In the genomic region with DNA sequence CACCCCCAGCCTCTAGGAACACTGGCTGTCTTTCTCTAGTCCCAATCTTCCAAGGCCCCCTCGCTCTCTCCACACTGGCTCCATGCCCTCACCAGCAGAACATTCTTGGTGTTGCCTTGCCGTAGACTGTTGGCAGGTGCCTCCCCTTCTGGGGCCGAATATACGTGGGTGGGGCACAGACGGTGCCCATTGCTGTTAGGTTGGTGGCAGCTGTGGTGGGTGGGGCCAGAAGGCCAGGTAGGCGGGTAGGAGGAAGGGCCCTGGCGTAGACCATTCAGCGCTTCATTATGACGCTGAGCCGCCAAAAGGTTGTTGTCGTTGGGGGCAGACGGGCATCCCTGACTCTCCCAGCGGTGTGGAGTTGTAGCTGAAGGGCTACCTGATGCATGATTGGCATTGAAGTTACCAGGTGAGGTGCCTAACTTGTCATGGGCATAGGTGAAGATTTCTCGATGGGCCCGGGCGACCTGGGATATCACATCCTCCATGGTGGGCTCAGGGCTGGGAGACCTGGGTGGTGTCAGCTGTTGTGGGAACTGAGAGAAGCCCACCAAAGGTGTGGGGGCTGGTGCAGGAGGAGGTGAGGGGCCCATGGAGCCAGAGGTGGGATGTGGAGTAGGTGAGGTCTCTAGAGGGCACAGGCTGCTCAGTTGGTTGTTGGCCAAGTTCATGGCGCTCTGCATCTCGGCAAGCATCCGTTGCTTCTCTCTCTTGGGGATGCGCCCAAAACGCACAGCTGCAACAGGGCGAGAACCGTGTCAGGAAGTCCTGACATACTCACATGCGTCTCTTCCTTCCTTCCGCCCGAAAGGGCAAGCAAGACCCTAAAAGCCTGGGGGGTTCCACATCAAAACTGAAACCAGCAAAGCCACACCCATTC, we compare ENCODE assay signal across 9 mouse cellular contexts. TPM values are rescaled to one million over a fixed set of nuclear protein-coding genes. Genes with fewer than 3 reads are reported as not detected.
DNase-seq lines count a peak whose midpoint lies in the region; ATAC-seq lines count a peak whose summit lies in the region.
"Had no signal": no experiment of that assay in that cellular context is flagged by ENCODE, and none has a peak within 500 bp of the region (broad histone marks: within the 10 kb centered on the region; RNA-seq: fewer than 3 reads in every experiment).

No protein-coding gene starts in this region.

- no peak for ATAC-seq in liver, embryonic 12.5 days
- ATAC-seq in inflammation-experienced regulatory T-cells, adult 6 months = no peak

- peaks cover 32% of the 10 kb centered on the region for H3K36me3 ChIP-seq in liver, embryonic 12.5 days

- peaks cover 97% of the 10 kb centered on the region for H3K4me1 ChIP-seq in liver, embryonic 12.5 days

- H3K9me3 ChIP-seq in liver, embryonic 12.5 days (replicated peaks) = no peaks in the 10 kb centered on the region

- H3K27me3 ChIP-seq in liver, embryonic 12.5 days (replicated peaks) = no peaks in the 10 kb centered on the region

- no peak overlapping the region for H3K9ac ChIP-seq in liver, embryonic 12.5 days
- H3K9ac ChIP-seq: lung, embryonic 14.5 days had no signal

- peak overlapping the region; percentile 94; the same call in 1 of the 2 replicates for H3K27ac ChIP-seq in liver, embryonic 12.5 days

- H3K4me3 ChIP-seq in liver, embryonic 12.5 days = no peak overlapping the region

- no peak overlapping the region for H3K4me2 ChIP-seq in liver, embryonic 12.5 days
- H3K4me2 ChIP-seq: lung, embryonic 14.5 days had no signal

- DNase-seq in adrenal gland, postnatal 14 days = peak; percentile 48
- DNase-seq in adrenal gland, adult 18-20 months (ENCODE audit: low spot score in 2 of 2) = no peak
- peak; percentile 77 for DNase-seq in layer of hippocampus, adult 11-12 months (ENCODE audit: low spot score)
- no peak for DNase-seq in layer of hippocampus, adult 9-10 months (ENCODE audit: low spot score)
- peak; percentile 46 to 61 for DNase-seq in heart, adult 9 months (ENCODE audit: low spot score in 2 of 2)
- no peak for DNase-seq in adrenal gland, adult 8-10 months
- DNase-seq: lung, embryonic 14.5 days had no signal

- 86% methylated on average over 26 of the region's 26 CpGs for WGBS in liver, embryonic 12.5 days (ENCODE audit: insufficient replicate concordance)

RNA-seq across cellular contexts. Expression of gene Nr1d1, which starts 4.8 kb away (rescaled TPM):
- 32.9 and 51.0 TPM in 2 replicates for total RNA-seq in adrenal gland, postnatal 14 days (2021)
- total RNA-seq in adrenal gland, adult 18-20 months (2021) = 100 to 1,000 TPM; 226 to 232 TPM
- polyA plus RNA-seq in liver, embryonic 12.5 days (2016; fragmentation: Nextera tagmentation; extraction: Ambion mirVana) = 1.3 and 1.4 TPM in 2 replicates
- 1 to 10 TPM; 6.5 to 8.4 (median 7.3) TPM for polyA plus RNA-seq in inflammation-experienced regulatory T-cells, adult 6 months (2017; shearing (Covaris generic))
- total RNA-seq in adrenal gland, adult 8-10 months (2022) = 100 to 1,000 TPM; 140 to 286 (median 201) TPM

RNA-seq across cellular contexts. Expression of gene Msl1, which starts 25.0 kb away (rescaled TPM):
- 88.5 and 88.7 TPM in 2 replicates for total RNA-seq in adrenal gland, postnatal 14 days (2021)
- 10 to 100 TPM; 82.3 to 97.4 TPM for total RNA-seq in adrenal gland, adult 18-20 months (2021)
- 11.5 and 11.7 TPM in 2 replicates for polyA plus RNA-seq in liver, embryonic 12.5 days (2016; fragmentation: Nextera tagmentation; extraction: Ambion mirVana)
- 10 to 100 TPM; 16.7 to 26.3 (median 20.4) TPM for polyA plus RNA-seq in inflammation-experienced regulatory T-cells, adult 6 months (2017; shearing (Covaris generic))
- total RNA-seq in adrenal gland, adult 8-10 months (2022) = 10 to 100 TPM; 93.5 to 98.5 (median 93.7) TPM

RNA-seq across cellular contexts. Expression of gene Thra, which starts 29.9 kb away (rescaled TPM):
- total RNA-seq in adrenal gland, postnatal 14 days (2021) = 106 and 124 TPM in 2 replicates
- 10 to 100 TPM; 90.2 to 91.0 TPM for total RNA-seq in adrenal gland, adult 18-20 months (2021)
- polyA plus RNA-seq in liver, embryonic 12.5 days (2016; fragmentation: Nextera tagmentation; extraction: Ambion mirVana) = 13.0 and 13.3 TPM in 2 replicates
- polyA plus RNA-seq in inflammation-experienced regulatory T-cells, adult 6 months (2017; shearing (Covaris generic)) = 1 to 10 TPM; 1.3 to 6.3 (median 5.2) TPM
- total RNA-seq in adrenal gland, adult 8-10 months (2022) = 100 to 1,000 TPM in 1 of 4 experiments, 10 to 100 TPM in 3; 67.1 to 111 (median 82.9) TPM

RNA-seq across cellular contexts. Expression of gene Casc3, which starts 34.4 kb away (rescaled TPM):
- 37.8 and 38.8 TPM in 2 replicates for total RNA-seq in adrenal gland, postnatal 14 days (2021)
- 10 to 100 TPM; 36.8 to 41.9 TPM for total RNA-seq in adrenal gland, adult 18-20 months (2021)
- 26.4 and 29.7 TPM in 2 replicates for polyA plus RNA-seq in liver, embryonic 12.5 days (2016; fragmentation: Nextera tagmentation; extraction: Ambion mirVana)
- 10 to 100 TPM in 2 of 3 experiments, 1 to 10 TPM in 1; 8.7 to 14.8 (median 11.6) TPM for polyA plus RNA-seq in inflammation-experienced regulatory T-cells, adult 6 months (2017; shearing (Covaris generic))
- total RNA-seq in adrenal gland, adult 8-10 months (2022) = 10 to 100 TPM; 34.3 to 47.2 (median 41.6) TPM

RNA-seq across cellular contexts. Expression of gene Med24, which starts 41.1 kb away (rescaled TPM):
- 47.4 and 55.5 TPM in 2 replicates for total RNA-seq in adrenal gland, postnatal 14 days (2021)
- 10 to 100 TPM; 46.1 to 49.2 TPM for total RNA-seq in adrenal gland, adult 18-20 months (2021)
- 42.0 and 43.7 TPM in 2 replicates for polyA plus RNA-seq in liver, embryonic 12.5 days (2016; fragmentation: Nextera tagmentation; extraction: Ambion mirVana)
- polyA plus RNA-seq in inflammation-experienced regulatory T-cells, adult 6 months (2017; shearing (Covaris generic)) = 10 to 100 TPM; 23.8 to 32.5 (median 28.3) TPM
- total RNA-seq in adrenal gland, adult 8-10 months (2022) = 10 to 100 TPM; 47.7 to 63.3 (median 55.7) TPM

Comparison
In these comparisons a context has a peak if more than half of its experiments do, and no peak if none do; other contexts are left out.
1. DNase-seq: peak in adrenal gland, postnatal 14 days (single experiment), layer of hippocampus, adult 11-12 months (single experiment) and heart, adult 9 months (2 of 2); none in adrenal gland, adult 18-20 months (0 of 2), layer of hippocampus, adult 9-10 months (single experiment) and adrenal gland, adult 8-10 months (single experiment).